ENCODE assay signal across 8 mouse cellular contexts in the genomic region with DNA sequence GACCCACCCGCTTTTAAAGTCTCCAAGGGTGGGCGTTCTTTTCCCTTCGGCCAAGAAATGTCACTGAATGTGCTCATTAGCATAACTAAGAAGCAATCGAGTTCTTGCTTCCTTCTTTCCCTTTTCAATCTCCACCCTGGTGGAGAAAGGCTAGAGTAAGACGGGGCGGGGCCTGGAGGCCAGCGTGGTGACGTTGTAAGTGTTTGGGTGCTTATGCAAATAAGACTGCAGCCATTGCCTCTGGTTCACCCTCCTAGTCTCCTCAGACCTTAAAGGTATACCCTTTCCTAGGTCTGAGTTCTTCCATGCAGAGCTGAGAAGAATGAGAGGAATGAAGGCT. TPM values are rescaled to one million over a fixed set of nuclear protein-coding genes. Genes with fewer than 3 reads are reported as not detected.
DNase-seq lines count a peak whose midpoint lies in the region; ATAC-seq and TF ChIP-seq lines count a peak whose summit lies in the region.

No protein-coding gene starts in this region.

- no peaks in the 10 kb centered on the region for H3K36me3 ChIP-seq in ES-Bruce4 (ENCODE audit: control insufficient read depth, insufficient read depth, low read length, poor library complexity, severe bottlenecking)
- no peaks in the 10 kb centered on the region for H3K36me3 ChIP-seq in embryonic facial prominence, embryonic 12.5 days
- no peaks in the 10 kb centered on the region for H3K36me3 ChIP-seq in hindbrain, embryonic 12.5 days

- whole genome bisulfite sequencing in embryonic facial prominence, embryonic 12.5 days = 0% methylated on average over 8 of the region's 8 CpGs
- 2% methylated on average over 8 of the region's 8 CpGs for WGBS in hindbrain, embryonic 12.5 days

- DNase-seq in adrenal gland, postnatal 36 days = peak; percentile 77 to 79
- DNase-seq in left cerebral cortex, adult 11 months (ENCODE audit: low spot score) = peak; percentile 47
- DNase-seq in lung, postnatal 14 days = peak; percentile 38
- DNase-seq in retina, postnatal 1 day = peak; percentile 88

- no peak overlapping the region for H3K9ac ChIP-seq in ES-Bruce4 (ENCODE audit: low read depth, poor library complexity, severe bottlenecking)
- H3K9ac ChIP-seq in embryonic facial prominence, embryonic 12.5 days = peak overlapping the region; percentile 50; the same call in 1 of the 2 replicates
- peak overlapping the region; percentile 61 for H3K9ac ChIP-seq in hindbrain, embryonic 12.5 days

- peak overlapping the region; percentile 67 for H3K4me3 ChIP-seq in ES-Bruce4 (ENCODE audit: low read depth, low read length)
- H3K4me3 ChIP-seq in embryonic facial prominence, embryonic 12.5 days = peak overlapping the region; percentile 51
- H3K4me3 ChIP-seq in hindbrain, embryonic 12.5 days = peak overlapping the region; percentile 54

- TF ChIP-seq CTCF in ES-Bruce4 (IDR thresholded peaks at IDR 0.05; ENCODE audit: low read depth, low read length) = no peak

- TF ChIP-seq EP300 in ES-Bruce4 (IDR thresholded peaks at IDR 0.05; ENCODE audit: insufficient read depth, low read depth, low read length) = peak; percentile 74; the same call in 1 of the 2 replicates

- H3K4me1 ChIP-seq in ES-Bruce4 (ENCODE audit: control insufficient read depth, insufficient read depth, low read length) = no peaks in the 10 kb centered on the region
- H3K4me1 ChIP-seq in embryonic facial prominence, embryonic 12.5 days = no peaks in the 10 kb centered on the region
- no peaks in the 10 kb centered on the region for H3K4me1 ChIP-seq in hindbrain, embryonic 12.5 days

- peak; percentile 86; the same call in 1 of the 2 replicates for ATAC-seq in embryonic facial prominence, embryonic 12.5 days (ENCODE audit: insufficient number of reproducible peaks, insufficient read depth, low FRiP score, low TSS enrichment)
- peak; percentile 85 for ATAC-seq in hindbrain, embryonic 12.5 days (ENCODE audit: low FRiP score)
- ATAC-seq in erythroid progenitor cell, adult 5-6 weeks (replicated peaks; ENCODE audit: low FRiP score, poor library complexity, severe bottlenecking) = no peak

- TF ChIP-seq POLR2A in ES-Bruce4 (IDR thresholded peaks at IDR 0.05; ENCODE audit: insufficient read depth, low read length) = no peak

- peak overlapping the region; percentile 73 for H3K27ac ChIP-seq in ES-Bruce4 (ENCODE audit: insufficient read depth, low read length)
- no peak overlapping the region for H3K27ac ChIP-seq in embryonic facial prominence, embryonic 12.5 days
- H3K27ac ChIP-seq in hindbrain, embryonic 12.5 days = peak overlapping the region; percentile 53

- H3K9me3 ChIP-seq in ES-Bruce4 (replicated peaks; ENCODE audit: control insufficient read depth, insufficient read depth, low read length, poor library complexity, severe bottlenecking) = no peaks in the 10 kb centered on the region
- H3K9me3 ChIP-seq in embryonic facial prominence, embryonic 12.5 days = no peaks in the 10 kb centered on the region
- no peaks in the 10 kb centered on the region for H3K9me3 ChIP-seq in hindbrain, embryonic 12.5 days (replicated peaks)

- no peaks in the 10 kb centered on the region for H3K27me3 ChIP-seq in ES-Bruce4 (ENCODE audit: control insufficient read depth, insufficient read depth, low read length, poor library complexity, severe bottlenecking)
- 0 out of 2 replicates have a peak, but pooled peaks cover 7% of the 10 kb centered on the region for H3K27me3 ChIP-seq in embryonic facial prominence, embryonic 12.5 days
- no peaks in the 10 kb centered on the region for H3K27me3 ChIP-seq in hindbrain, embryonic 12.5 days

- peak overlapping the region; percentile 98 for H3K4me2 ChIP-seq in embryonic facial prominence, embryonic 12.5 days (replicated peaks)
- H3K4me2 ChIP-seq in hindbrain, embryonic 12.5 days (replicated peaks) = peak overlapping the region; percentile 88

RNA-seq across cellular contexts. Expression of gene Slc6a15, which starts 1.5 kb away (rescaled TPM):
- polyA plus RNA-seq in ES-Bruce4 (2011; ENCODE audit: insufficient read depth, insufficient read length, low read depth, missing spikeins) = 15.1 and 17.9 TPM in 2 replicates
- total RNA-seq in adrenal gland, postnatal 36 days (2021) = 1 to 10 TPM; 3.9 to 6.6 TPM
- 5.0 and 6.8 TPM in 2 replicates for polyA plus RNA-seq in embryonic facial prominence, embryonic 12.5 days (2016; fragmentation: Nextera tagmentation; extraction: Ambion mirVana)
- 32.4 and 35.7 TPM in 2 replicates for polyA plus RNA-seq in hindbrain, embryonic 12.5 days (2016; fragmentation: Nextera tagmentation; extraction: Ambion mirVana)
- not detected in 2 replicates for total RNA-seq in erythroid progenitor cell, adult 5-6 weeks (2015; ENCODE audit: low replicate concordance)
- total RNA-seq in erythroid progenitor cell, adult 5-6 weeks (2017; ENCODE audit: low replicate concordance) = not detected in 2 replicates

Comparison
In these comparisons a context has a peak if more than half of its experiments do, and no peak if none do; other contexts are left out.
1. DNase-seq: peak in every context shown above with its lines; median percentile 88 in retina, postnatal 1 day; 78 in adrenal gland, postnatal 36 days; 47 in left cerebral cortex, adult 11 months; 38 in lung, postnatal 14 days.